Mouse (Mus musculus): ENCODE measurements around the gene Sult2a7. TPM values are rescaled to one million over a fixed set of nuclear protein-coding genes. Genes with fewer than 3 reads are reported as not detected.

The Sult2a7 gene
- not detected in 2 replicates for polyA plus RNA-seq (2012; rRNA removed)

GRCm38 (mm10) chr7:14494130-14494529, at the start of gene Sult2a7:
Gene Sult2a7, minus strand, starts transcription at chr7:14494230.

GRCm38 (mm10) chr7:14446534-14446933, 47.5 kb downstream of the Sult2a7 start, which contains the start of gene Sult2a8:
Gene Sult2a8, minus strand, starts transcription at chr7:14446769.

Other genes with a start within 250 kb of the Sult2a7 start
- gene Sult2a6, start 239.4 kb downstream of the Sult2a7 start, polyA plus RNA-seq (2012; rRNA removed) = not detected in 2 replicates
- gene Obox8, start 160.7 kb downstream of the Sult2a7 start, polyA plus RNA-seq (2012; rRNA removed) = not detected in 2 replicates
- gene Sult2a8, start 47.5 kb downstream of the Sult2a7 start, polyA plus RNA-seq (2012; rRNA removed) = not detected in 2 replicates
- 0.02 and 0.08 TPM in 2 replicates for gene Vmn1r90, start 69.3 kb upstream of the Sult2a7 start, polyA plus RNA-seq (2012; rRNA removed)
- 0.51 and 0.64 TPM in 2 replicates for gene Obox7, start 165.3 kb upstream of the Sult2a7 start, polyA plus RNA-seq (2012; rRNA removed)